17 mouse cellular contexts compared by ENCODE assay signal in the genomic region with DNA sequence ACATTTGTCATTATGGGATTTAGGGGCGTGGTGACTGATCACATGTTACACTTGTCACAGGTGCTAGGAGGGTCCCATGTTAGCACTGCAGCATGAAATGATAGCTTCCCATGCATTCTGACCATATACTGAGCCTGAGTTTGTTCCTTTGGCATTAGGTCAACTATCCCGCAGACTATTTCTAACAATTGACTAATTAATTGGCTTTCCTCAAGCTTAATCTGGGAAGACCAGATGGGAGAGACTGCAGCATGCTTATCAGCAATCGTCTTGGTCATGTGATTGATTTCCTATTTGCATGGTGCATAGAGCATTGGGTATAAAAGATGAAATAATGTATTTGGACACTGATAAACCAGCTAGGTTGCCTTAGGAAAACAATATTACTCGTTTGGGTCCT.
"Had no signal": no experiment of that assay in that cellular context is flagged by ENCODE, and none has a peak within 500 bp of the region (broad histone marks: within the 10 kb centered on the region; RNA-seq: fewer than 3 reads in every experiment).

No protein-coding gene starts in this region.

- H3K4me3 ChIP-seq: liver, embryonic 15.5 days; lung, embryonic 15.5 days; midbrain, embryonic 10.5 days; midbrain, embryonic 12.5 days; myocyte; neural tube, embryonic 12.5 days; stomach, embryonic 15.5 days had no signal

- H3K9ac ChIP-seq: liver, embryonic 15.5 days; liver, postnatal 0 days; lung, embryonic 15.5 days; midbrain, embryonic 12.5 days; neural tube, embryonic 12.5 days; stomach, embryonic 15.5 days had no signal

- DNase-seq: liver, postnatal 0 days; lung, adult 2 months; lung, postnatal 14 days; midbrain, embryonic 14.5 days; right cerebral cortex, postnatal 14 days; thymus, adult 2 months; thymus, postnatal 25 days; thymus, postnatal 4 days had no signal

- H3K36me3 ChIP-seq: liver, embryonic 15.5 days; lung, embryonic 15.5 days; midbrain, embryonic 10.5 days; midbrain, embryonic 12.5 days; neural tube, embryonic 12.5 days; stomach, embryonic 15.5 days had no signal

- H3K9me3 ChIP-seq: liver, embryonic 15.5 days; lung, embryonic 15.5 days; midbrain, embryonic 10.5 days; midbrain, embryonic 12.5 days; neural tube, embryonic 12.5 days; stomach, embryonic 15.5 days had no signal

- H3K4me1 ChIP-seq: liver, embryonic 15.5 days; midbrain, embryonic 10.5 days; midbrain, embryonic 12.5 days; neural tube, embryonic 12.5 days; stomach, embryonic 15.5 days had no signal

- H3K27ac ChIP-seq: liver, embryonic 15.5 days; lung, embryonic 15.5 days; macrophage; midbrain, embryonic 10.5 days; midbrain, embryonic 12.5 days; neural tube, embryonic 12.5 days; stomach, embryonic 15.5 days; stomach, postnatal 0 days had no signal

- H3K27me3 ChIP-seq: liver, embryonic 15.5 days; lung, embryonic 15.5 days; midbrain, embryonic 12.5 days; neural tube, embryonic 12.5 days; stomach, embryonic 15.5 days had no signal
